Mouse (Mus musculus): ENCODE data around the gene Creb3l2. TPM values are rescaled to one million over a fixed set of nuclear protein-coding genes. Genes with fewer than 3 reads are reported as not detected.

Gene Creb3l2
- 8.8 TPM for polyA plus RNA-seq (2012; fragmentation: generic; extraction: Trizol)
- long read RNA-seq, experiment 1, full-length matches to known transcripts, result 3 of 11 reads
- long read RNA-seq, experiment 1, partial matches to known transcripts, result 1 of 11 reads
- long read RNA-seq, experiment 1, other reads (novel, unspliced or antisense), result 7 of 11 reads
- long read RNA-seq, experiment 2, full-length matches to known transcripts, result 18 of 26 reads
- long read RNA-seq, experiment 2, partial matches to known transcripts, result 3 of 26 reads
- long read RNA-seq, experiment 2, other reads (novel, unspliced or antisense), result 5 of 26 reads

GRCm38 (mm10) chr6:37442041-37442667 is at the start of gene Creb3l2:
Gene Creb3l2 (minus strand): TSS chr6:37442146.
- Histone ChIP-seq H3K79me2 (ENCODE audit: control insufficient read depth, insufficient read depth) (peaks cover 48% of the 10 kb centered on the region), H3K27me3 (ENCODE audit: control insufficient read depth, insufficient read depth, insufficient read length) (no peaks in the 10 kb centered on the region), H3K36me3 (ENCODE audit: control insufficient read depth, insufficient read depth) (peaks cover 3% of the 10 kb centered on the region), H3K4me3 (ENCODE audit: insufficient read depth, poor library complexity, severe bottlenecking) (peak within 1 kb of the TSS; percentile 74), H3K79me3 (ENCODE audit: low read depth) (peaks cover 25% of the 10 kb centered on the region), H3ac (ENCODE audit: control insufficient read depth, insufficient read length, low read depth) (peak within 1 kb of the TSS; percentile 94)
- TF ChIP-seq CTCF (IDR thresholded peaks at IDR 0.05; ENCODE audit: control insufficient read depth, insufficient read depth, insufficient read length), result no peak
- TF ChIP-seq USF1 (IDR thresholded peaks at IDR 0.05; ENCODE audit: low read depth), result no peak
- TF ChIP-seq MYOD1 (IDR thresholded peaks at IDR 0.05; ENCODE audit: control insufficient read depth, insufficient read length, low read depth), result no peak
- TF ChIP-seq CEBPB (IDR thresholded peaks at IDR 0.05; ENCODE audit: low read depth), result no peak
- no peak for TF ChIP-seq MYOG (IDR thresholded peaks at IDR 0.05; ENCODE audit: control insufficient read depth, extremely low read depth, insufficient read length)

DNA sequence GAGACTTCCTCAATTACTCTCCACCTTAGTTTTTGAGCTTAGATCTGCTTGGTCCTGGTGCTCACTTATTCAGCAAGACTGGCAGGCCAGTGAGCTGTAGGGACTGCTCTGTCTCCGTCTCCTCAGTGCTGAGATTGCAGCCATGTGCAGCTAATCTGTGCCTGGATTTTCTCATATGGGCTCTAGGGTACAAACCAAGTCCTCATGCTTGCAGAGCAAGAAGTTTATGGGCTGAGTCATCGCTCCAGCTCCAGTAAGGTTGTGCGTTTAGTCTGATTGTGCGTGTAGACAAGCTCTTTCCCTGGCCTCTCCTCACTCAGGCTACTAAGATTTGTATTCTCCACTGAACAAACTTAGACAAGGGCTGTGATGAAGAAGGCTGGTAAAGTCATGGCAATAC is 44.6 kb upstream of the Creb3l2 start:
- no peak overlapping the region for H3K4me3 ChIP-seq (ENCODE audit: insufficient read depth, poor library complexity, severe bottlenecking)
- no peaks in the 10 kb centered on the region for H3K27me3 ChIP-seq (ENCODE audit: control insufficient read depth, insufficient read depth, insufficient read length)
- H3ac ChIP-seq (ENCODE audit: control insufficient read depth, insufficient read length, low read depth), result no peak overlapping the region
- TF ChIP-seq CEBPB (IDR thresholded peaks at IDR 0.05; ENCODE audit: low read depth), result no peak
- H3K36me3 ChIP-seq (ENCODE audit: control insufficient read depth, insufficient read depth), result no peaks in the 10 kb centered on the region
- no peaks in the 10 kb centered on the region for H3K79me3 ChIP-seq (ENCODE audit: low read depth)
- H3K79me2 ChIP-seq (ENCODE audit: control insufficient read depth, insufficient read depth), result no peaks in the 10 kb centered on the region

- no peak for TF ChIP-seq CEBPB (IDR thresholded peaks at IDR 0.05; ENCODE audit: low read depth)
- H3ac ChIP-seq (ENCODE audit: control insufficient read depth, insufficient read length, low read depth), result no peak overlapping the region
- no peaks in the 10 kb centered on the region for H3K79me2 ChIP-seq (ENCODE audit: control insufficient read depth, insufficient read depth)
- H3K4me3 ChIP-seq (ENCODE audit: insufficient read depth, poor library complexity, severe bottlenecking), result no peak overlapping the region
- no peaks in the 10 kb centered on the region for H3K27me3 ChIP-seq (ENCODE audit: control insufficient read depth, insufficient read depth, insufficient read length)
- no peaks in the 10 kb centered on the region for H3K79me3 ChIP-seq (ENCODE audit: low read depth)
- no peaks in the 10 kb centered on the region for H3K36me3 ChIP-seq (ENCODE audit: control insufficient read depth, insufficient read depth)
These were observed 42.7 kb upstream of the Creb3l2 start for GRCm38 (mm10) chr6:37484588-37485070.

GRCm38 (mm10) chr6:37483262-37483661 is 41.3 kb upstream of the Creb3l2 start:
- H3K36me3 ChIP-seq (ENCODE audit: control insufficient read depth, insufficient read depth), result no peaks in the 10 kb centered on the region
- TF ChIP-seq CEBPB (IDR thresholded peaks at IDR 0.05; ENCODE audit: low read depth) (no peak), MYOD1 (IDR thresholded peaks at IDR 0.05; ENCODE audit: control insufficient read depth, insufficient read length, low read depth) (no peak), FOSL1 (IDR thresholded peaks at IDR 0.05; ENCODE audit: insufficient read depth, low read length, poor library complexity, severe bottlenecking) (no peak)
- no peaks in the 10 kb centered on the region for H3K27me3 ChIP-seq (ENCODE audit: control insufficient read depth, insufficient read depth, insufficient read length)
- H3K4me3 ChIP-seq (ENCODE audit: insufficient read depth, poor library complexity, severe bottlenecking), result no peak overlapping the region
- no peak overlapping the region for H3ac ChIP-seq (ENCODE audit: control insufficient read depth, insufficient read length, low read depth)
- no peaks in the 10 kb centered on the region for H3K79me3 ChIP-seq (ENCODE audit: low read depth)
- no peaks in the 10 kb centered on the region for H3K79me2 ChIP-seq (ENCODE audit: control insufficient read depth, insufficient read depth)

DNA sequence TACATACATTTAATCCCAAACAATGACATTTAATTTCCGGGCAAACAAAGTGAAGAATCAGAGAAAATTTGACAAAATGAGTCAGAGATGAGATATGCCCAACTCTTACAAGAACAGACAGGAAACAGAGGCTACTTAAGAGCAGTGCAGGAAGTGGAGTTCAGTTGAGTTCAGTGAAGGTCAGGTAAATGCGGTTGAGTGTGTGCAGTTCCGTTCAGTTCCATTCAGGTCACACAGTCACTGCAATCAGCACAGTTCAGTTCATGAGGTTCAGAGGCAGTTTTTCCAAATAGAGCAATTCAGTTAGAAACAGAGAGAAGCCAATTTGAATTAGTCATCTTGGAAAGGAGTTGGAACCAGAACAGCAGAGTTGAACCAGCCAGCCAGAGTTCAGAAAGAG is 39.2 kb upstream of the Creb3l2 start:
- no peaks in the 10 kb centered on the region for H3K79me2 ChIP-seq (ENCODE audit: control insufficient read depth, insufficient read depth)
- H3K4me3 ChIP-seq (ENCODE audit: insufficient read depth, poor library complexity, severe bottlenecking), result no peak overlapping the region
- no peak overlapping the region for H3ac ChIP-seq (ENCODE audit: control insufficient read depth, insufficient read length, low read depth)
- no peaks in the 10 kb centered on the region for H3K79me3 ChIP-seq (ENCODE audit: low read depth)
- TF ChIP-seq MYOD1 (IDR thresholded peaks at IDR 0.05; ENCODE audit: control insufficient read depth, insufficient read length, low read depth), result no peak
- no peak for TF ChIP-seq FOSL1 (IDR thresholded peaks at IDR 0.05; ENCODE audit: insufficient read depth, low read length, poor library complexity, severe bottlenecking)
- TF ChIP-seq MYOG (IDR thresholded peaks at IDR 0.05; ENCODE audit: control insufficient read depth, extremely low read depth, insufficient read length), result no peak
- TF ChIP-seq CTCF (IDR thresholded peaks at IDR 0.05; ENCODE audit: control insufficient read depth, insufficient read depth, insufficient read length), result no peak
- no peak for TF ChIP-seq CEBPB (IDR thresholded peaks at IDR 0.05; ENCODE audit: low read depth)
- no peak for TF ChIP-seq USF1 (IDR thresholded peaks at IDR 0.05; ENCODE audit: low read depth)
- TF ChIP-seq MAX (IDR thresholded peaks at IDR 0.05), result no peak
- no peaks in the 10 kb centered on the region for H3K36me3 ChIP-seq (ENCODE audit: control insufficient read depth, insufficient read depth)
- no peaks in the 10 kb centered on the region for H3K27me3 ChIP-seq (ENCODE audit: control insufficient read depth, insufficient read depth, insufficient read length)

DNA sequence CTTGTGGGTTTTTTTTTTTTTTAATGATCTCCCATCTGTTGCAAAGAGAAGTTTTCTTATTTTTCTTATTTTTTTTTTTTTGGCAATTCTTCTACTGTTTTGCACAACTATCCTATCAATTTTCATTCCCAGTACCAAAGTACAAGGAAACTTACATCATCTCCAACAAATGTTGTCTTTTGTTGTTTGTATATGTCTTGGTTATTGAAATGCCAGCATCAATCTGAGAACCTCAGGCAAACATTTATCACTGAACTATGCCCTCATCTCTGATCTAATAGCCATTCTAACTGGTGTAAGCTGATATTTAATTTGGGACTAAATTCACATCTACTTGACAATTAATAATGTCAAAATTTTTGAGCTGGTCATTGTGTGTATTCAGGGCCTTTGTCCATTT is 38.1 kb upstream of the Creb3l2 start:
- no peaks in the 10 kb centered on the region for H3K79me2 ChIP-seq (ENCODE audit: control insufficient read depth, insufficient read depth)
- H3K79me3 ChIP-seq (ENCODE audit: low read depth), result no peaks in the 10 kb centered on the region
- H3K4me3 ChIP-seq (ENCODE audit: insufficient read depth, poor library complexity, severe bottlenecking), result no peak overlapping the region
- no peak overlapping the region for H3ac ChIP-seq (ENCODE audit: control insufficient read depth, insufficient read length, low read depth)
- no peaks in the 10 kb centered on the region for H3K27me3 ChIP-seq (ENCODE audit: control insufficient read depth, insufficient read depth, insufficient read length)
- TF ChIP-seq MYOD1 (IDR thresholded peaks at IDR 0.05; ENCODE audit: control insufficient read depth, insufficient read length, low read depth), result no peak
- no peak for TF ChIP-seq MAX (IDR thresholded peaks at IDR 0.05)
- TF ChIP-seq CTCF (IDR thresholded peaks at IDR 0.05; ENCODE audit: control insufficient read depth, insufficient read depth, insufficient read length), result no peak
- no peak for TF ChIP-seq MYOG (IDR thresholded peaks at IDR 0.05; ENCODE audit: control insufficient read depth, extremely low read depth, insufficient read length)
- no peak for TF ChIP-seq FOSL1 (IDR thresholded peaks at IDR 0.05; ENCODE audit: insufficient read depth, low read length, poor library complexity, severe bottlenecking)
- no peak for TF ChIP-seq USF1 (IDR thresholded peaks at IDR 0.05; ENCODE audit: low read depth)
- TF ChIP-seq CEBPB (IDR thresholded peaks at IDR 0.05; ENCODE audit: low read depth), result no peak
- no peaks in the 10 kb centered on the region for H3K36me3 ChIP-seq (ENCODE audit: control insufficient read depth, insufficient read depth)
